Mouse (Mus musculus) hindbrain, embryonic 16.5 days (tissue): ENCODE results near the gene Rasgrp3. TPM values are rescaled to one million over a fixed set of nuclear protein-coding genes. Genes with fewer than 3 reads are reported as not detected.

Experiments
- ATAC-seq: fragments of 200-750 bp; cut with Nextera tagmentation; 2 replicates; pipeline ENCODE4 v1.8.0; 2017; ENCODE audit warnings: moderate TSS enrichment, moderate library complexity
- H3K27ac ChIP-seq: fragments of 300-500 bp; sonication (generic); 2 replicates; pipeline ENCODE4 v1.5.1; 2014; ENCODE audit warnings: low read depth, mild to moderate bottlenecking, control low read depth, low read length, moderate library complexity
- H3K27me3 ChIP-seq: fragments of 300-500 bp; sonication (generic); replicated peaks from 2 replicates; pipeline ENCODE4 v1.6.1; 2014; ENCODE audit warnings: low read length; ENCODE audit not compliant: control insufficient read depth, insufficient read depth
- H3K36me3 ChIP-seq: fragments of 300-500 bp; sonication (generic); 2 replicates; pipeline ENCODE4 v1.6.1; 2014; ENCODE audit warnings: mild to moderate bottlenecking, low read length, moderate library complexity, mixed read lengths; ENCODE audit not compliant: control insufficient read depth, insufficient read depth
- H3K4me1 ChIP-seq: fragments of 300-500 bp; sonication (generic); 2 replicates; pipeline ENCODE4 v1.6.1; 2014; ENCODE audit warnings: low read depth, low read length; ENCODE audit not compliant: control insufficient read depth, insufficient read depth
- H3K4me2 ChIP-seq: fragments of 300-500 bp; sonication (generic); 2 replicates; pipeline ENCODE4 v1.6.1; 2014; ENCODE audit warnings: mild to moderate bottlenecking, low read length, control low read depth, moderate library complexity
- H3K4me3 ChIP-seq: fragments of 300-500 bp; sonication (generic); 2 replicates; pipeline ENCODE4 v1.5.1; 2014; ENCODE audit warnings: mild to moderate bottlenecking, low read length, control low read depth, moderate library complexity
- H3K9ac ChIP-seq: fragments of 300-500 bp; sonication (generic); 2 replicates; pipeline ENCODE4 v1.6.1; 2014; ENCODE audit warnings: low read depth, mild to moderate bottlenecking, control low read depth, low read length, moderate library complexity
- H3K9me3 ChIP-seq: fragments of 300-500 bp; sonication (generic); 2 replicates; pipeline ENCODE4 v1.6.1; 2014; ENCODE audit warnings: mild to moderate bottlenecking, low read length, moderate library complexity; ENCODE audit not compliant: control insufficient read depth
- WGBS: fragments of 180-500 bp; shearing (Covaris S2); extraction: QIAGEN DNeasy Blood & Tissue Kit; methylation state at CpG from one replicate; pipeline ENCODE4 v1.1.7; 2014; 5-methylcytosine and 5-hydroxymethylcytosine counted together
- polyA plus RNA-seq: library from polyadenylated mRNA; unstranded; fragments of >200 nt; fragmentation: Nextera tagmentation; extraction: Ambion mirVana; gene quantifications from 2 replicates; pipeline ENCODE4 v1.2.1, GENCODE M21; 2015

The Rasgrp3 gene
- polyA plus RNA-seq, 1 experiment from 2014 or later: 6.6 TPM

DNA sequence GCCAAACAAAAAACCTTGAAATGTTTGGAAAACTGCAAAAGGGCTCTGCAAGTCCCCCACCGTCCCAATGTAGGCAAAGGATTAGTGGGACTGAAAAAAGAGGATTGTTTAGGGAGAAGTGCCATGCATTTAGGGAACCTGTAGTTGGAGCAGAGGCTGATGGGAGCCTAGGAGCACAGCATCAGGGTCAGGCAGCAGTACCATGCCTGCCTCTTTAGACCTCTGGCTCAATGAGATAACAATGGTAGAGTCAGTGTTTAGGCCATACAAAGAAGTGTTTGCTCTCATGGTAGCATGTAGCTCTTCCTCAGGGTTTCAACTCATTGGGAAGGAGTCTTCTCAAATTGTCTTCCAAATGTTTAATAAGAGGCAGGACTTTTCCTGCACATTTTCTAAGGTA, 40.3 kb downstream of the Rasgrp3 start:
- 76% methylated on average over 1 of the region's 1 CpGs for whole genome bisulfite sequencing
- no peak for ATAC-seq
- H3K9ac ChIP-seq: no peak overlapping the region

GRCm38 (mm10) chr17:75476736-75477416, 41.2 kb downstream of the Rasgrp3 start:
- Histone ChIP-seq H3K9me3 (no peaks in the 10 kb centered on the region), H3K4me3 (no peak overlapping the region), H3K27ac (no peak overlapping the region), H3K9ac (no peak overlapping the region), H3K4me2 (no peak overlapping the region), H3K36me3 (no peaks in the 10 kb centered on the region), H3K27me3 (no peaks in the 10 kb centered on the region), H3K4me1 (peaks cover 7% of the 10 kb centered on the region)
- ATAC-seq: no peak
- 86% methylated on average over 4 of the region's 4 CpGs for WGBS

More for the DNA sequence above, 40.3 kb downstream of the Rasgrp3 start:
- Histone ChIP-seq H3K4me2 (no peak overlapping the region), H3K27me3 (no peaks in the 10 kb centered on the region), H3K9me3 (no peaks in the 10 kb centered on the region), H3K4me1 (peaks cover 7% of the 10 kb centered on the region), H3K36me3 (no peaks in the 10 kb centered on the region), H3K4me3 (no peak overlapping the region), H3K27ac (no peak overlapping the region)

- no peak overlapping the region for H3K27ac ChIP-seq
- H3K36me3 ChIP-seq: no peaks in the 10 kb centered on the region
- no peak overlapping the region for H3K4me2 ChIP-seq
- H3K4me3 ChIP-seq: no peak overlapping the region
- H3K27me3 ChIP-seq: no peaks in the 10 kb centered on the region
- WGBS: 81% methylated on average over 3 of the region's 3 CpGs
- H3K9ac ChIP-seq: no peak overlapping the region
- peaks cover under 1% of the 10 kb centered on the region for H3K4me1 ChIP-seq
- ATAC-seq: no peak
- H3K9me3 ChIP-seq: no peaks in the 10 kb centered on the region
Measured at GRCm38 (mm10) chr17:75477655-75478054, 42.0 kb downstream of the Rasgrp3 start.

GRCm38 (mm10) chr17:75478836-75479235, 43.1 kb downstream of the Rasgrp3 start:
- no peaks in the 10 kb centered on the region for H3K27me3 ChIP-seq
- ATAC-seq: no peak
- H3K36me3 ChIP-seq: no peaks in the 10 kb centered on the region
- H3K9ac ChIP-seq: no peak overlapping the region
- H3K4me3 ChIP-seq: no peak overlapping the region
- H3K9me3 ChIP-seq: no peaks in the 10 kb centered on the region
- no peaks in the 10 kb centered on the region for H3K4me1 ChIP-seq
- H3K27ac ChIP-seq: no peak overlapping the region
- 94% methylated on average over 1 of the region's 1 CpGs for WGBS
- H3K4me2 ChIP-seq: no peak overlapping the region

- H3K4me1 ChIP-seq: no peaks in the 10 kb centered on the region
- H3K27ac ChIP-seq: no peak overlapping the region
- no peak for ATAC-seq
- no peak overlapping the region for H3K4me3 ChIP-seq
- no peak overlapping the region for H3K9ac ChIP-seq
- no peaks in the 10 kb centered on the region for H3K27me3 ChIP-seq
- no peaks in the 10 kb centered on the region for H3K9me3 ChIP-seq
- no peak overlapping the region for H3K4me2 ChIP-seq
- 89% methylated on average over 2 of the region's 2 CpGs for WGBS
- H3K36me3 ChIP-seq: no peaks in the 10 kb centered on the region
Measured at GRCm38 (mm10) chr17:75479663-75480062, 44.0 kb downstream of the Rasgrp3 start.

DNA sequence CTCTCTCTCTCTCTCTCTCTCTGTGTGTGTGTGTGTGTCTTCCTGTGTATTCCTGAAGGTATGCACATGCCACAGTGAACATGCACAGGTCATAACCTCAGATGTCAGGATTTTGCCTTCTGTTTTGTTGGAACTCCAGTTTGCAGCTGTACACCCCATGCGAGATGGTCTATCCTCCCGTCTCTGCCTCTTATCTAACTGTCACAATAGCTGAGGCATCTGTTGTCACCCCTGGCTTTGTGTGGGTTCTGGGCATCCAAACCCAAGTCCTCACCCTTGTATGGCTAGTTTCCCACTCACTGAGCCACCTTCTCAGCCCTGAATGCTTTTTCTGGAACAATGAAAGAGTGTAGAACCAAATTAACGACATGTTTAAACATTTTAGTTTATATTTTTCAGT, 44.7 kb downstream of the Rasgrp3 start:
- Histone ChIP-seq H3K4me1 (no peaks in the 10 kb centered on the region), H3K4me3 (no peak overlapping the region), H3K9me3 (no peaks in the 10 kb centered on the region), H3K27ac (no peak overlapping the region), H3K36me3 (no peaks in the 10 kb centered on the region), H3K4me2 (no peak overlapping the region), H3K9ac (no peak overlapping the region), H3K27me3 (no peaks in the 10 kb centered on the region)
- WGBS: 82% methylated on average over 3 of the region's 3 CpGs
- no peak for ATAC-seq

DNA sequence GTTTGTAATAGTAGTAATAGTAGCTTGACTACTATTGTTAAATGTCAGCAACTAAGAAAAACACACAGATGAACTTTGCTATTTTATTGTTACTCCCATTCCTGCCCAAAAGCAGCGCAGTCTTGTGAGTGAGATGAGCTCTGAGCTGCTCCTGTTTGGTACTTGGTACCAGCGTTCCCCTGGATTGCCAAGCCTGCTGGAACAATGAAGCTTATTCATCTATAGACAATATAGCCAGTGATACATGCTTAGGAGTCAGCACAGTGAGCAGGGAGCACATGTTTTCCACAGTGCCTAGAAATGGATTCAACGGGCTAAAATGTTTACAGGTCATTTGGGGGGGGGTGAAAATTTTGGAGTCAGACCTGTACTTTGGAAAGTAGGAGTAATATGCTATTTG, 50.5 kb downstream of the Rasgrp3 start:
- Histone ChIP-seq H3K9me3 (no peaks in the 10 kb centered on the region), H3K27ac (no peak overlapping the region), H3K36me3 (no peaks in the 10 kb centered on the region), H3K4me2 (no peak overlapping the region), H3K27me3 (no peaks in the 10 kb centered on the region), H3K9ac (no peak overlapping the region), H3K4me3 (no peak overlapping the region), H3K4me1 (no peaks in the 10 kb centered on the region)
- ATAC-seq: no peak
- WGBS: 67% methylated on average over 3 of the region's 3 CpGs

- H3K4me3 ChIP-seq: no peak overlapping the region
- no peaks in the 10 kb centered on the region for H3K9me3 ChIP-seq
- no peaks in the 10 kb centered on the region for H3K4me1 ChIP-seq
- H3K27me3 ChIP-seq: no peaks in the 10 kb centered on the region
- no peak overlapping the region for H3K9ac ChIP-seq
- ATAC-seq: no peak
- no peak overlapping the region for H3K27ac ChIP-seq
- H3K36me3 ChIP-seq: no peaks in the 10 kb centered on the region
- no peak overlapping the region for H3K4me2 ChIP-seq
- WGBS: 83% methylated on average over 4 of the region's 4 CpGs
Measured at GRCm38 (mm10) chr17:75495213-75495612, 59.5 kb downstream of the Rasgrp3 start.

GRCm38 (mm10) chr17:75498241-75498651, 62.5 kb downstream of the Rasgrp3 start:
- Histone ChIP-seq H3K9me3 (no peaks in the 10 kb centered on the region), H3K4me2 (no peak overlapping the region), H3K4me3 (no peak overlapping the region), H3K4me1 (no peaks in the 10 kb centered on the region), H3K9ac (no peak overlapping the region), H3K36me3 (no peaks in the 10 kb centered on the region), H3K27ac (no peak overlapping the region), H3K27me3 (no peaks in the 10 kb centered on the region)
- 82% methylated on average over 6 of the region's 6 CpGs for WGBS
- no peak for ATAC-seq
